Mouse (Mus musculus): ENCODE measurements around the gene Atp7b. TPM values are rescaled to one million over a fixed set of nuclear protein-coding genes. Genes with fewer than 3 reads are reported as not detected.
A peak's percentile ranks its signal among the peaks of the same experiment; 100 is the strongest.

Atp7b gene
- polyA plus RNA-seq, 1 experiment from 2014 or later: 0.99 TPM

DNA sequence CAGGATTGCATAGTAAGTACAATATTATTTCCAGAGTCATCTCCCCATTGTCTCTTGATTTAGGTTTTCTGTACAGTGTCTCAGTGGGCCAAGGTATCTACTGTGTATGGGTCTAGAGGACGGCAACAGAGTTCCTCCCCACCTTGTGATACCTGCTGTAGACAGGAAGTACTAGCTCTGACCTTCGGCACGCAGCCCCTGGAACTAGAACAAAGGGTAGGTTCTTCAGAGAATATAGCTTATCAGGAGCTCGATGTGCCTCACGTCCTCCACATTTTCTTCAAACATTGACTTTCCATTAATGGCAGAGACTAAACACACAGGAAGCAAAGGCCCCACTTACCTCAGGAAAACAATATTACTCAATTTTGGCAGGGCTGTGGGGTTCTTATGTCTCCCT lies 40.6 kb downstream of the Atp7b start:
- Histone ChIP-seq H3K4me3 (no peak overlapping the region), H3K9ac (no peak overlapping the region), H3K4me1 (replicated peaks) (no peaks in the 10 kb centered on the region), H3K9me3 (no peaks in the 10 kb centered on the region), H3K36me3 (no peaks in the 10 kb centered on the region), H3K27ac (replicated peaks) (no peak overlapping the region), H3K4me2 (no peak overlapping the region), H3K27me3 (no peaks in the 10 kb centered on the region)
- WGBS: 92% methylated on average over 5 of the region's 5 CpGs
- ATAC-seq (ENCODE audit: low read depth): no peak

DNA sequence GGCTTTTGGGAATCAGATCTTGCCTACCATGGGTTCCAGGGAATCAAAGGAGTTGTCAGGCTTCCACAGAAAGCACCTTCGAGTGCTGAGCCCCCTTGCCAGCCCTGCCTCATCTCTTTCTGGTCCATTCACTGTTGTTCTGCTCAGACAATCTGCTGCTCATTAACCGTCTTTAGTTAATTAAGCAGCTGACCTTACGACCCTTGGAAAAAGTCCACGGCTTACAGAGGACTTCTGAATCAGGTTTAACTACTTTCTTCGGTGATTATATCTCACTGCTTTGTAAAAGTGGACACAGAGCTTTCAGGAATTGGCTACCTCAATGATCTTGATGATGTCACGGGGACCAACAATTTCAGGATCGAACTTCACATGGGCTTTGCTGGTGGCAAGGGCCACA lies 42.4 kb downstream of the Atp7b start:
- no peaks in the 10 kb centered on the region for H3K9me3 ChIP-seq
- no peaks in the 10 kb centered on the region for H3K36me3 ChIP-seq
- H3K4me3 ChIP-seq: no peak overlapping the region
- no peak for ATAC-seq (ENCODE audit: low read depth)
- H3K9ac ChIP-seq: no peak overlapping the region
- H3K4me1 ChIP-seq (replicated peaks): no peaks in the 10 kb centered on the region
- WGBS: 63% methylated on average over 7 of the region's 7 CpGs
- no peaks in the 10 kb centered on the region for H3K27me3 ChIP-seq
- H3K27ac ChIP-seq (replicated peaks): no peak overlapping the region
- no peak overlapping the region for H3K4me2 ChIP-seq

DNA sequence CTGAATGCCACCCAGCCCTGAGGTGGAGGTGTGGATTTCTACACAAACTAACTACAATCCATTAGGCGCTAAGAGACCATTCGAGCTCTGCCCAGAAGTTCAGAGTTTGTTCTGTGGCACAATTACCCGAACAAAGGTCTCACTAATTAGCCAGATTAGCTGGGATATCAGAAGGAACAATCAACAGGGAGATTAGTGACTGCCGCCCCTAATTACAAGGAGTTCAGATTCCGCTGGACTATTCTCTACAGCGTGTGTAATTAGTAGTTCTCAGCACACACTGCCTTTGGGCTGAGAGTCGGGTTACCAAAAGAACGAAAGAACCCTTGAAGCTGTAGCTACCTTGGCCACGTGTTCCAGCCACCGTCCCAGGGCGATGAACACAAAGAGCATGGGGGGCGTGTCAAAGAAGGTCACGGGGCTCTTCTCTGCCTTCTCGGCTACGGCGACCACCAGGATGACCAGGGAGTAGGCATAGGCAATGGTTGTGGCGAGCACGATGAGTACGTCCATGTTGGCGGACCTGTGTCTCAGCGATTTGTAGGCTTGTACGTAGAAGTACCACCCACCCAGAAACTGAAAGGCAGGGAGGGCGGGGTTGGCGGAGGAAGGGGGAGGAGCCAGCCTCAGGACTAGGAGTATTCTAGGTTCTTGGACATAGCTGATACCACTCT lies 46.9 kb downstream of the Atp7b start:
- H3K4me3 ChIP-seq: no peak overlapping the region
- 76% methylated on average over 24 of the region's 24 CpGs for WGBS
- ATAC-seq (ENCODE audit: low read depth): no peak
- no peaks in the 10 kb centered on the region for H3K36me3 ChIP-seq
- no peak overlapping the region for H3K27ac ChIP-seq (replicated peaks)
- no peak overlapping the region for H3K9ac ChIP-seq
- no peaks in the 10 kb centered on the region for H3K9me3 ChIP-seq
- no peaks in the 10 kb centered on the region for H3K4me1 ChIP-seq (replicated peaks)
- H3K4me2 ChIP-seq: no peak overlapping the region
- H3K27me3 ChIP-seq: no peaks in the 10 kb centered on the region

DNA sequence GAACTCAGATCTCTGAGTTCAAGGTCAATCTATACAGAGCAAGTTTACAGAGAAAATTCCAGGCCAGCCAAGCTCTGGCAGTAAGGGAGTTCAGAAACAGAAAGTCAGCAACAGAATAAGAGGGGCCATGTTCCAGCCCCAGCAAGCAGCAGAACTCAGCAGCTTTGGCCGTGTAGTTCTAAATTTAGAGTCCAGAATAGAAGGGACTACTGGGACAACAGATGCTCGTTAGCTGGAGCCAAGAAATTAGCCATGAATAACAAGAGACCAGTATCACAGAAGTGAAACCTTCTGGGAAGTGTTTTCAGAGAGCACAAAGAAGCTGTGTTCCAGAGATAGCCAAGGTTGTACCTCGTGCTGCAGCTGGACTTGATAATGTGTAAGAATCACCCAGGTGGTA lies 50.7 kb downstream of the Atp7b start:
- no peak overlapping the region for H3K4me2 ChIP-seq
- no peak for ATAC-seq (ENCODE audit: low read depth)
- no peak overlapping the region for H3K9ac ChIP-seq
- H3K4me3 ChIP-seq: no peak overlapping the region
- no peaks in the 10 kb centered on the region for H3K9me3 ChIP-seq
- H3K27me3 ChIP-seq: no peaks in the 10 kb centered on the region
- WGBS: 73% methylated on average over 3 of the region's 3 CpGs
- H3K4me1 ChIP-seq (replicated peaks): no peaks in the 10 kb centered on the region
- no peak overlapping the region for H3K27ac ChIP-seq (replicated peaks)
- H3K36me3 ChIP-seq: no peaks in the 10 kb centered on the region

DNA sequence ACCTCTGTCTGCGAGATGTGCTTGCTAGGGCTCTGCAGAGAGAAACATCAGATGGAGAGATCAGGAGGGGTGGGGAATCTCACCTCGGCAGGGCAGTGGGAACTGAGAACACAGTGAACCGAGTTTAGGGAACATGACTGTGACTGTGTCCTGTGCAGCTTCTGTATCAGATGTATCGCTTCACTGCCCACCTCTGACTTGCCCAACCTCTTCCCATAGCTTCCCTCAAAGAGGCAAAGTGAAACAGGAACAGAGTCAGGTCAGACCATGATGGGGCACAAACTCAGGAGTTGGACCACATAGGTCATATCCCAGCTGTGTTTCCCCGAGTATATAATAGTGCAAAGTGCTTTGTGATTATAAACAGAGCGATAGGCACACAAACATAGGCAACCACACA lies 53.7 kb downstream of the Atp7b start:
- 91% methylated on average over 6 of the region's 6 CpGs for WGBS
- Histone ChIP-seq H3K9me3 (no peaks in the 10 kb centered on the region), H3K4me3 (no peak overlapping the region), H3K27ac (replicated peaks) (no peak overlapping the region), H3K27me3 (no peaks in the 10 kb centered on the region), H3K4me1 (replicated peaks) (no peaks in the 10 kb centered on the region), H3K4me2 (no peak overlapping the region), H3K36me3 (no peaks in the 10 kb centered on the region), H3K9ac (no peak overlapping the region)
- ATAC-seq (ENCODE audit: low read depth): no peak

GRCm38 (mm10) chr8:22004750-22005522 lies 55.2 kb downstream of the Atp7b start:
- Histone ChIP-seq H3K27me3 (no peaks in the 10 kb centered on the region), H3K4me3 (no peak overlapping the region), H3K36me3 (no peaks in the 10 kb centered on the region), H3K4me1 (replicated peaks) (no peaks in the 10 kb centered on the region), H3K4me2 (no peak overlapping the region), H3K27ac (replicated peaks) (no peak overlapping the region), H3K9ac (no peak overlapping the region), H3K9me3 (no peaks in the 10 kb centered on the region)
- no peak for ATAC-seq (ENCODE audit: low read depth)
- WGBS: 86% methylated on average over 14 of the region's 14 CpGs

DNA sequence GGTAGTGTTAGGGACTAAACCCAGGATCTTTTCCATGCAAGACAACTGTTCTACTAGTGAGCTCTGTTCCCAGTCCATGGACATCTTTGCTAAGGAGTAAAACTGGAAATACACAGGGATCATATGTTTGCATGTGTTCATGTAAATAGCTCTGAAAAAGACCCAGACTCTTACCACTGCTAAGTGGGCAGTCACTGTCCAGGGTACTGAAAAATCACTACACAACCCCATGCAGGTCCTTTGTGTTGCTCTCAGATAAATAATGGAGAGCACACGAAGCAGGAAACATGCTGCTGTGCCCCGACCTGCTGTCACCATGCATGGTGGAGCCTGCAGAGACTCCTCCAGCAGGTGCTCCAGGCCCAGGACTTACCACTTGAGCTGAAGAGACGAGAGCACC lies 64.9 kb downstream of the Atp7b start:
- no peak overlapping the region for H3K9ac ChIP-seq
- H3K4me2 ChIP-seq: no peak overlapping the region
- no peaks in the 10 kb centered on the region for H3K9me3 ChIP-seq
- no peaks in the 10 kb centered on the region for H3K36me3 ChIP-seq
- no peak overlapping the region for H3K4me3 ChIP-seq
- H3K27me3 ChIP-seq: no peaks in the 10 kb centered on the region
- no peak overlapping the region for H3K27ac ChIP-seq (replicated peaks)
- ATAC-seq (ENCODE audit: low read depth): no peak
- 64% methylated on average over 3 of the region's 3 CpGs for WGBS
- H3K4me1 ChIP-seq (replicated peaks): no peaks in the 10 kb centered on the region

- Histone ChIP-seq H3K4me2 (no peak overlapping the region), H3K4me1 (replicated peaks) (no peaks in the 10 kb centered on the region), H3K27ac (replicated peaks) (no peak overlapping the region), H3K9ac (no peak overlapping the region), H3K27me3 (no peaks in the 10 kb centered on the region), H3K36me3 (no peaks in the 10 kb centered on the region), H3K4me3 (no peak overlapping the region), H3K9me3 (no peaks in the 10 kb centered on the region)
- ATAC-seq (ENCODE audit: low read depth): peak; percentile 77
- 28% methylated on average over 6 of the region's 6 CpGs for WGBS
These were observed 67.9 kb downstream of the Atp7b start for GRCm38 (mm10) chr8:21992184-21992583.

GRCm38 (mm10) chr8:21981664-21982337 lies 78.3 kb downstream of the Atp7b start:
- ATAC-seq (ENCODE audit: low read depth): peak; percentile 63
- H3K27me3 ChIP-seq: no peaks in the 10 kb centered on the region
- no peak overlapping the region for H3K4me2 ChIP-seq
- no peaks in the 10 kb centered on the region for H3K4me1 ChIP-seq (replicated peaks)
- no peak overlapping the region for H3K9ac ChIP-seq
- WGBS: 53% methylated on average over 8 of the region's 8 CpGs
- no peaks in the 10 kb centered on the region for H3K36me3 ChIP-seq
- H3K9me3 ChIP-seq: no peaks in the 10 kb centered on the region
- no peak overlapping the region for H3K4me3 ChIP-seq
- no peak overlapping the region for H3K27ac ChIP-seq (replicated peaks)

DNA sequence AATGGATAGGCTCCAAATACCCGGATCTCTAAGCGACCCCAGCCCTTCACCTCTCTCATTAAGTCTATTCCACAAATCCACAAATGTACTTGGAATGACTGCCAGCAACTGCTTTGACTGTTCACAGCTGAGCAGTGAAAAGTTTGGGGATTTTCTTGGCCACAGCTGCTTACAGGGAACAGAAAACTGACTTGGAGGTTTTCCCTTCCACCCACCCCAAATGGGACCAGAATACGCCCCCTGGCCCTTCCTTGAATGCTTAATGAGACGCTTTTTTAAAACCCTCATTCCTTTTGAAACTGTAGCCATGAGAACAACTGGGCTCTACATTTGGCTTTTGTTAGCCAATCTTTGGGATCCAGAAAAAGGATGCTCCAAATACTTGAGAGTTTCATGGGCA lies 81.9 kb downstream of the Atp7b start:
- no peak for ATAC-seq (ENCODE audit: low read depth)
- Histone ChIP-seq H3K27ac (replicated peaks) (no peak overlapping the region), H3K9me3 (no peaks in the 10 kb centered on the region), H3K4me1 (replicated peaks) (no peaks in the 10 kb centered on the region), H3K36me3 (no peaks in the 10 kb centered on the region), H3K9ac (no peak overlapping the region), H3K4me3 (no peak overlapping the region), H3K4me2 (no peak overlapping the region), H3K27me3 (no peaks in the 10 kb centered on the region)
- 63% methylated on average over 4 of the region's 4 CpGs for WGBS

- Histone ChIP-seq H3K4me2 (no peak within 1 kb of the TSS), H3K27ac (replicated peaks) (no peak within 1 kb of the TSS), H3K9me3 (no peaks in the 10 kb centered on the region), H3K27me3 (no peaks in the 10 kb centered on the region), H3K4me3 (no peak within 1 kb of the TSS), H3K9ac (no peak within 1 kb of the TSS), H3K4me1 (replicated peaks) (no peaks in the 10 kb centered on the region), H3K36me3 (no peaks in the 10 kb centered on the region)
- no peak for ATAC-seq (ENCODE audit: low read depth)
- WGBS: 96% methylated on average over 3 of the region's 3 CpGs
These were observed 90.6 kb downstream of the Atp7b start, which contains the start of gene Ccdc70 for GRCm38 (mm10) chr8:21969475-21969874. TSS of gene Ccdc70 (plus strand) at chr8:21969775.

DNA sequence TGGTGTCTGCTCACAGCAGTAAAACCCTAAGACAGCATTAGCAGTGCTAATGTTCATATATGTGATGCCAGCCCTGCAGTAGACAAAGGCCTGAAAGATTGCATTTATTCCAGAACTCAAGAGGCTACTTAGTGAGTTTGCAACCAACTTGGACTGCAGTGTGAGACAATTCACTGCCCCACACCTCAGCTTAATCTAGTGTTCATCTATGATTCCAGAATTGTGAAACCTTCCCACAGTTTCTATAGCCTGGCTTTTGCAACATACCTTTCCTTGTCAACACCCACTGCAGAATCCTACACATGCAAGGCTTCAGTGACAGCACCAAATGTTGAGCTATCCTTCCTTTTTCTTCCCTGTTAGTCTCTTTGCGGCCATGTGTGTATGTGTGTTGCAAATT lies 93.5 kb downstream of the Atp7b start:
- H3K4me1 ChIP-seq (replicated peaks): no peaks in the 10 kb centered on the region
- H3K4me3 ChIP-seq: no peak overlapping the region
- no peaks in the 10 kb centered on the region for H3K36me3 ChIP-seq
- no peaks in the 10 kb centered on the region for H3K9me3 ChIP-seq
- ATAC-seq (ENCODE audit: low read depth): no peak
- 78% methylated on average over 1 of the region's 1 CpGs for WGBS
- no peak overlapping the region for H3K9ac ChIP-seq
- H3K27me3 ChIP-seq: no peaks in the 10 kb centered on the region
- no peak overlapping the region for H3K4me2 ChIP-seq
- H3K27ac ChIP-seq (replicated peaks): no peak overlapping the region
